Mouse (Mus musculus) forebrain, embryonic 14.5 days (tissue): ENCODE results near the gene Ncoa1. TPM values are rescaled to one million over a fixed set of nuclear protein-coding genes. Genes with fewer than 3 reads are reported as not detected.
A peak's percentile ranks its signal among the peaks of the same experiment; 100 is the strongest.
"Not testable (repeated sequence)": the region's sequence is repeated elsewhere in the genome, so short reads cannot be mapped to it uniquely, and the experiment has no call there.

Experiments
- ATAC-seq: fragments of 200-750 bp; cut with Nextera tagmentation; 2 replicates; pipeline ENCODE4 v1.8.0; 2017; ENCODE audit warnings: mild to moderate bottlenecking, moderate library complexity
- DNase-seq: peaks from one replicate; pipeline ENCODE4 v3.0.0-alpha.2; 2015; ENCODE audit warnings: low spot score
- H3K27ac ChIP-seq: fragments of 300-500 bp; sonication (generic); 2 replicates; pipeline ENCODE4 v1.5.1; 2014; ENCODE audit warnings: low read depth, mild to moderate bottlenecking, control low read depth, low read length, moderate library complexity
- H3K27me3 ChIP-seq: fragments of 300-500 bp; sonication (generic); replicated peaks from 2 replicates; pipeline ENCODE4 v1.6.1; 2014; ENCODE audit warnings: low read length, control low read depth, mixed read lengths; ENCODE audit not compliant: control insufficient read depth, insufficient read depth
- H3K36me3 ChIP-seq: fragments of 300-500 bp; sonication (generic); 2 replicates; pipeline ENCODE4 v1.6.1; 2014; ENCODE audit warnings: low read length, control low read depth; ENCODE audit not compliant: control insufficient read depth, insufficient read depth
- H3K4me1 ChIP-seq: fragments of 300-500 bp; sonication (generic); 2 replicates; pipeline ENCODE4 v1.6.1; 2014; ENCODE audit warnings: antibody characterized with exemption, low read length, control low read depth; ENCODE audit not compliant: control insufficient read depth, insufficient read depth
- H3K4me2 ChIP-seq: fragments of 300-500 bp; sonication (generic); 2 replicates; pipeline ENCODE4 v1.6.1; 2014; ENCODE audit warnings: mild to moderate bottlenecking, control low read depth, low read length
- H3K4me3 ChIP-seq: fragments of 300-500 bp; sonication (generic); 2 replicates; pipeline ENCODE4 v1.5.1; 2014; ENCODE audit warnings: low read depth, low read length, control low read depth
- H3K9ac ChIP-seq: fragments of 300-500 bp; sonication (generic); 2 replicates; pipeline ENCODE4 v1.6.1; 2014; ENCODE audit warnings: mild to moderate bottlenecking, low read length, control low read depth, moderate library complexity
- H3K9me3 ChIP-seq: fragments of 300-500 bp; sonication (generic); replicated peaks from 2 replicates; pipeline ENCODE4 v1.6.1; 2016; ENCODE audit warnings: low read length, control low read depth, mixed read lengths; ENCODE audit not compliant: control insufficient read depth
- WGBS: fragments of 180-500 bp; shearing (Covaris S2); extraction: QIAGEN DNeasy Blood & Tissue Kit; methylation state at CpG from one replicate; pipeline ENCODE4 v1.1.7; 2014; 5-methylcytosine and 5-hydroxymethylcytosine counted together
- polyA plus RNA-seq: library from polyadenylated mRNA; unstranded; fragments of >200 nt; fragmentation: Nextera tagmentation; extraction: Ambion mirVana; gene quantifications from 2 replicates; pipeline ENCODE4 v1.2.1, GENCODE M21; 2014

The Ncoa1 gene
- polyA plus RNA-seq, 1 experiment from 2014 or later, result 17.8 TPM

- no peak overlapping the region for H3K4me2 ChIP-seq
- no peaks in the 10 kb centered on the region for H3K27me3 ChIP-seq
- ATAC-seq, result no peak
- WGBS, result 89% methylated on average over 10 of the region's 10 CpGs
- H3K9ac ChIP-seq, result no peak overlapping the region
- no peaks in the 10 kb centered on the region for H3K9me3 ChIP-seq
- no peaks in the 10 kb centered on the region for H3K4me1 ChIP-seq
- DNase-seq, result no peak
- no peak overlapping the region for H3K27ac ChIP-seq
- H3K36me3 ChIP-seq, result peaks cover 16% of the 10 kb centered on the region
- H3K4me3 ChIP-seq, result no peak overlapping the region
These were observed 231.2 kb downstream of the Ncoa1 start for GRCm38 (mm10) chr12:4245742-4246141.

- Histone ChIP-seq H3K9me3 (no peaks in the 10 kb centered on the region), H3K4me1 (no peaks in the 10 kb centered on the region), H3K27me3 (no peaks in the 10 kb centered on the region), H3K4me2 (no peak overlapping the region), H3K27ac (no peak overlapping the region), H3K4me3 (no peak overlapping the region), H3K9ac (no peak overlapping the region), H3K36me3 (peaks cover 6% of the 10 kb centered on the region; the same call in 1 of the 2 replicates)
- DNase-seq, result no peak
- 88% methylated on average over 2 of the region's 2 CpGs for WGBS
- no peak for ATAC-seq
These were observed 233.2 kb downstream of the Ncoa1 start for GRCm38 (mm10) chr12:4243805-4244204.

GRCm38 (mm10) chr12:4240281-4240680, 236.7 kb downstream of the Ncoa1 start:
- not testable (repeated sequence) for H3K4me3 ChIP-seq, DNase-seq, H3K27ac ChIP-seq, H3K9me3 ChIP-seq, H3K27me3 ChIP-seq, H3K4me2 ChIP-seq, H3K9ac ChIP-seq, H3K36me3 ChIP-seq, H3K4me1 ChIP-seq, ATAC-seq
- WGBS, result 83% methylated on average over 8 of the region's 8 CpGs

- no peak overlapping the region for H3K4me2 ChIP-seq
- no peak overlapping the region for H3K9ac ChIP-seq
- H3K4me1 ChIP-seq, result peaks cover 9% of the 10 kb centered on the region
- H3K27ac ChIP-seq, result no peak overlapping the region
- DNase-seq (no peak), ATAC-seq (no peak)
- 0 out of 2 replicates have a peak, but pooled peaks cover 4% of the 10 kb centered on the region for H3K36me3 ChIP-seq
- 93% methylated on average over 15 of the region's 15 CpGs for WGBS
- no peaks in the 10 kb centered on the region for H3K27me3 ChIP-seq
- no peak overlapping the region for H3K4me3 ChIP-seq
- H3K9me3 ChIP-seq, result no peaks in the 10 kb centered on the region
These were observed 239.5 kb downstream of the Ncoa1 start for GRCm38 (mm10) chr12:4237481-4237880.

- Histone ChIP-seq H3K4me2 (peak within 1 kb of the TSS; percentile 71), H3K9ac (peak within 1 kb of the TSS; percentile 66), H3K4me1 (peaks cover 10% of the 10 kb centered on the region), H3K27me3 (no peaks in the 10 kb centered on the region), H3K9me3 (no peaks in the 10 kb centered on the region), H3K4me3 (peak within 1 kb of the TSS; percentile 63), H3K27ac (peak within 1 kb of the TSS; percentile 82), H3K36me3 (peaks cover 17% of the 10 kb centered on the region)
- DNase-seq (peak; percentile 98), ATAC-seq (peak; percentile 99)
- under 1% methylated on average over 50 of the region's 50 CpGs for WGBS
These were observed 243.1 kb downstream of the Ncoa1 start, which contains the start of the genes Ptrhd1 and Cenpo for GRCm38 (mm10) chr12:4233572-4234508. Gene Ptrhd1 (plus strand): TSS chr12:4234027. Gene Cenpo (minus strand): TSS chr12:4234294.

- H3K4me3 ChIP-seq, result peak overlapping the region; percentile 63
- no peaks in the 10 kb centered on the region for H3K27me3 ChIP-seq
- WGBS, result 49% methylated on average over 4 of the region's 4 CpGs
- no peaks in the 10 kb centered on the region for H3K9me3 ChIP-seq
- H3K36me3 ChIP-seq, result peaks cover 18% of the 10 kb centered on the region
- ATAC-seq, result no peak
- DNase-seq, result no peak
- H3K9ac ChIP-seq, result peak overlapping the region; percentile 66
- peaks cover 10% of the 10 kb centered on the region for H3K4me1 ChIP-seq
- peak overlapping the region; percentile 71 for H3K4me2 ChIP-seq
- H3K27ac ChIP-seq, result no peak overlapping the region
These were observed 244.2 kb downstream of the Ncoa1 start for GRCm38 (mm10) chr12:4232777-4233176.

- DNase-seq (no peak), ATAC-seq (no peak)
- H3K27me3 ChIP-seq, result no peaks in the 10 kb centered on the region
- no peaks in the 10 kb centered on the region for H3K9me3 ChIP-seq
- no peak overlapping the region for H3K4me2 ChIP-seq
- H3K4me3 ChIP-seq, result no peak overlapping the region
- H3K27ac ChIP-seq, result no peak overlapping the region
- peaks cover 10% of the 10 kb centered on the region for H3K4me1 ChIP-seq
- peaks cover 34% of the 10 kb centered on the region for H3K36me3 ChIP-seq
- 97% methylated on average over 7 of the region's 7 CpGs for WGBS
- no peak overlapping the region for H3K9ac ChIP-seq
These were observed 246.8 kb downstream of the Ncoa1 start for GRCm38 (mm10) chr12:4230156-4230555.

GRCm38 (mm10) chr12:4212908-4213307, 264.1 kb downstream of the Ncoa1 start:
- Histone ChIP-seq H3K4me1 (no peaks in the 10 kb centered on the region), H3K27me3 (no peaks in the 10 kb centered on the region), H3K9ac (no peak overlapping the region), H3K4me2 (no peak overlapping the region), H3K36me3 (peaks cover 79% of the 10 kb centered on the region), H3K9me3 (no peaks in the 10 kb centered on the region), H3K27ac (no peak overlapping the region), H3K4me3 (no peak overlapping the region)
- no peak for ATAC-seq
- WGBS, result 75% methylated on average over 8 of the region's 8 CpGs
- DNase-seq, result no peak

- Histone ChIP-seq H3K36me3 (peaks cover 78% of the 10 kb centered on the region), H3K4me2 (no peak overlapping the region), H3K9ac (no peak overlapping the region), H3K27ac (no peak overlapping the region), H3K9me3 (no peaks in the 10 kb centered on the region), H3K4me3 (no peak overlapping the region), H3K4me1 (no peaks in the 10 kb centered on the region), H3K27me3 (no peaks in the 10 kb centered on the region)
- WGBS, result 91% methylated on average over 9 of the region's 9 CpGs
- DNase-seq (no peak), ATAC-seq (no peak)
These were observed 265.8 kb downstream of the Ncoa1 start for GRCm38 (mm10) chr12:4211174-4211573.
